Comparison of ENCODE assay signal across 8 mouse cellular contexts in the genomic region with DNA sequence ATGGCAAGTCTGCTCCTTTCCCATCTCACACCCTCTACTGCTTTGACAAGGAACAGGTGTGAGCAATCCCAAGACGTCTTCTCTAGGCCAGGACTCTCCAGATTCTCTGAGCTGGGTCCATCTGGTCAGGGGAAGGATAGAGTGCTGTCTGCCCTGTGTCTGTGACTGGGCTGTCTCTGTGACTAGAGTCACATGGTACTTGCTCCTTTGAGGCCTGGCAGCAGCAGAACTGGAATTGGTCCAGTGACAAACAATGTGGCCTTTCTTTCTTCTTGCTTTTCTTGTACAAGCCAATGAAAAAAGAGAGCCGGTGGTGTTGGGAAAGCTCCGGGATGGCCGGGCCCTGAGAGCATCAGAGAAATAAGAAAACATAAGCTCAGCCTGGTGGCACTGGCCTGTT. TPM values are rescaled to one million over a fixed set of nuclear protein-coding genes. Genes with fewer than 3 reads are reported as not detected.
DNase-seq lines count a peak whose midpoint lies in the region; ATAC-seq lines count a peak whose summit lies in the region.

No protein-coding gene starts in this region.

- DNase-seq in adrenal gland, postnatal 10 days = peak; percentile 54
- DNase-seq in adrenal gland, adult 18-20 months (ENCODE audit: low spot score in 2 of 2) = no peak
- DNase-seq in right cerebral cortex, adult 18-20 months = peak; percentile 63
- no peak for DNase-seq in right cerebral cortex, postnatal 4 days
- DNase-seq in layer of hippocampus, postnatal 36 days = peak; percentile 64 to 71
- DNase-seq in retina, postnatal 7 days (ENCODE audit: low read depth, low spot score) = peak; percentile 17

- no peak overlapping the region for H3K4me2 ChIP-seq in heart, embryonic 13.5 days

- H3K4me3 ChIP-seq in heart, embryonic 13.5 days = no peak overlapping the region

- no peak for ATAC-seq in heart, embryonic 13.5 days (ENCODE audit: extremely low read depth, insufficient number of reproducible peaks, low FRiP score, low TSS enrichment)
- ATAC-seq in CD4-positive, CD25-positive, alpha-beta regulatory T cell, adult 4 months = no peak

- peaks cover 30% of the 10 kb centered on the region for H3K4me1 ChIP-seq in heart, embryonic 13.5 days

- H3K9me3 ChIP-seq in heart, embryonic 13.5 days = no peaks in the 10 kb centered on the region

- H3K9ac ChIP-seq in heart, embryonic 13.5 days = no peak overlapping the region

- H3K27ac ChIP-seq in heart, embryonic 13.5 days (replicated peaks) = peak overlapping the region; percentile 53

- H3K27me3 ChIP-seq in heart, embryonic 13.5 days (replicated peaks) = no peaks in the 10 kb centered on the region

- H3K36me3 ChIP-seq in heart, embryonic 13.5 days = no peaks in the 10 kb centered on the region

- WGBS in heart, embryonic 13.5 days = 55% methylated on average over 4 of the region's 4 CpGs

RNA-seq across cellular contexts. Expression of a gene that starts 47.8 kb away (rescaled TPM):
- total RNA-seq in adrenal gland, postnatal 10 days (2021) = 1 to 10 TPM; 6.0 to 8.7 TPM
- 1 to 10 TPM; 6.2 to 6.8 TPM for total RNA-seq in adrenal gland, adult 18-20 months (2021)
- 0.36 and 0.66 TPM in 2 replicates for polyA plus RNA-seq in heart, embryonic 13.5 days (2015; fragmentation: Nextera tagmentation; extraction: Ambion mirVana)
- 10 to 100 TPM; 54.2 to 55.2 TPM for total RNA-seq in layer of hippocampus, postnatal 36 days (2021)
- polyA plus RNA-seq in CD4-positive, CD25-positive, alpha-beta regulatory T cell, adult 4 months (2017; shearing (Covaris generic)) = not detected

Comparison
In these comparisons a context has a peak if more than half of its experiments do, and no peak if none do; other contexts are left out.
1. DNase-seq: peak in adrenal gland, postnatal 10 days (single experiment), right cerebral cortex, adult 18-20 months (single experiment), layer of hippocampus, postnatal 36 days (2 of 2) and retina, postnatal 7 days (single experiment); none in adrenal gland, adult 18-20 months (0 of 2) and right cerebral cortex, postnatal 4 days (single experiment).
2. RNA of a gene that starts 47.8 kb away (total RNA-seq): 54.2 to 55.2 TPM in layer of hippocampus, postnatal 36 days; 6.0 to 8.7 TPM in adrenal gland, postnatal 10 days and 6.2 to 6.8 TPM in adrenal gland, adult 18-20 months; every median in the first group is over 4 times any median in the second.